Mouse (Mus musculus) spleen, adult 2 months (tissue): ENCODE data around the gene Gbf1.

Source experiments
- CTCF ChIP-seq: fragments of 200-500 bp; IDR thresholded peaks from 2 replicates; pipeline ENCODE4 v1.5.1; 2011; ENCODE audit warnings: mild to moderate bottlenecking, inconsistent platforms; ENCODE audit not compliant: insufficient read depth, insufficient read length, insufficient replicate concordance; ENCODE audit errors: extremely low read depth
- POLR2A ChIP-seq: fragments of 200-500 bp; IDR thresholded peaks from 2 replicates; pipeline ENCODE4 v1.6.1; 2011; ENCODE audit warnings: low read depth, low read length, inconsistent platforms

GRCm38 (mm10) chr19:46314872-46315742 lies 162.8 kb downstream of the Gbf1 start:
- TF ChIP-seq CTCF (no peak), POLR2A (no peak)
